Mouse (Mus musculus) Muller cell, postnatal 12 days (primary cell): ENCODE data around the gene Artn.

Source experiments
- DNase-seq: peaks from one replicate; pipeline ENCODE4 v3.0.0-alpha.2; 2015; ENCODE audit errors: inconsistent ontology term

Artn gene

GRCm38 (mm10) chr4:117890031-117890430 lies 39.5 kb downstream of the Artn start:
- DNase-seq = no peak

- no peak for DNase-seq
Measured at GRCm38 (mm10) chr4:117889471-117889870, 40.1 kb downstream of the Artn start.

DNA sequence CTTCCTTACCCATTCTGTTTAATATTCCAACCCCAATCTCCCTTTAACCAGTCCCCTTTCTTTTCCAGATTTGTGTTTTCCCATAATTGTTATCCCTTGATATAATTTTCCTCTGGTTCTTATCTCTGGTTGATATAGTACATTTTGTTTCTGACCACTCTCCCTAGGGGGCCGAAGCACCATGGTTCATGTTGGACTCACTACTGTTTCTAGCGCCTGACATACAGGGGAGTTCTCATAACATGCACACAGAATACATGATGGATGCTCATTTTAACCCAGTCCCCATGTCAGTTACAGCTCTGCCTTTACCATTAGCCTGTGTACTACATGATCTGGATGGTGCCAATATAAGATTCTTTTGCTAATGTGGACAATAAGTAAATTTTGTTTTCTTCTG lies 41.6 kb downstream of the Artn start:
- no peak for DNase-seq

GRCm38 (mm10) chr4:117887133-117887532 lies 42.4 kb downstream of the Artn start, which contains the start of gene Atp6v0b:
Gene Atp6v0b (minus strand): TSS chr4:117887333.
- DNase-seq = peak; percentile 93

GRCm38 (mm10) chr4:117886644-117887043 lies 42.9 kb downstream of the Artn start:
- no peak for DNase-seq

GRCm38 (mm10) chr4:117885994-117886393 lies 43.6 kb downstream of the Artn start:
- no peak for DNase-seq

DNA sequence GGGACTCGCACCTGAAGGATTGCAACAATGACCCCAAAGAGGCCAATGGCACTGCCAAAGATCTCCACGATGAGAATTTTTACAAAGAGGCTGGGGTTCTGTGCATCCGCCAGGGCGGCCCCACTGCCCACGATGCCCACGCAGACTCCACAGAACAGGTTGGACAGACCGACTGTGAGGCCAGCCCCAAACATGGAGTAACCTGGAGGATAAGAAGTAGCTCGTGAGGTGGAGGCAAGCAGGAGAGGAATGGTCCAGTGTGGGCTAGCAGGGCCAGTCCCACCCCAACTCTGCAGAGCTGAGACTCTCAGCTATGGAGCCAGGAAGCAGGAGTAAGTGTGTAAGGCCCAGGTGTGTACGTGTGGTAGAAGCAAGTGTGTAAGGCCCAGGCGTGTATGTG lies 44.5 kb downstream of the Artn start:
- no peak for DNase-seq

DNA sequence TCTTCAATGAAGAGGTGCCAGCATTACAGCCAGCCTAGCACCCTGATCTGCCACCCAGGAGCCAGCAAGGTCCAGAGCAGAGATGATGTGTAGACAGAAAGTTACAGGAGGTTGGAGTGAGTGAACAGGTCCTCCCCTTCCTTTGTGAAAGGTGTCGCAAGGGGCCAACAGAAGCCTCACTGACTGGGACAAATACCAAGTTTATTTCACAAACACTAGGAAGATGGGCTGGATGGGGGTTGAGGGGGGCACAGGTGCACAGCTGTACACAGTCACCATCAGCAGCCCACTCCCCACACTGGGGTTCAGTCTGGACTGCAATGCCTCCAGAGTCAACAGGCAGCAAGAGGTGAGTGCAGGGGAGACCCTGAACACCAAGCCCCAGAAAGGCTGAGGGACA lies 45.4 kb downstream of the Artn start:
- DNase-seq = no peak

GRCm38 (mm10) chr4:117882701-117883691 lies 46.6 kb downstream of the Artn start, which contains the start of gene B4galt2:
Gene B4galt2 (minus strand): TSS chr4:117883487.
- DNase-seq = peak; percentile 73

- no peak for DNase-seq
Measured at GRCm38 (mm10) chr4:117878703-117879102, 50.9 kb downstream of the Artn start.

- DNase-seq = no peak
Measured at GRCm38 (mm10) chr4:117878301-117878700, 51.3 kb downstream of the Artn start.
